Mouse (Mus musculus): ENCODE results near the gene Gm28539. TPM values are rescaled to one million over a fixed set of nuclear protein-coding genes. Genes with fewer than 3 reads are reported as not detected.
"Not testable (repeated sequence)": the region's sequence is repeated elsewhere in the genome, so short reads cannot be mapped to it uniquely, and the experiment has no call there.

Gene Gm28539
- polyA plus RNA-seq, 1 experiment from 2014 or later = not detected

DNA sequence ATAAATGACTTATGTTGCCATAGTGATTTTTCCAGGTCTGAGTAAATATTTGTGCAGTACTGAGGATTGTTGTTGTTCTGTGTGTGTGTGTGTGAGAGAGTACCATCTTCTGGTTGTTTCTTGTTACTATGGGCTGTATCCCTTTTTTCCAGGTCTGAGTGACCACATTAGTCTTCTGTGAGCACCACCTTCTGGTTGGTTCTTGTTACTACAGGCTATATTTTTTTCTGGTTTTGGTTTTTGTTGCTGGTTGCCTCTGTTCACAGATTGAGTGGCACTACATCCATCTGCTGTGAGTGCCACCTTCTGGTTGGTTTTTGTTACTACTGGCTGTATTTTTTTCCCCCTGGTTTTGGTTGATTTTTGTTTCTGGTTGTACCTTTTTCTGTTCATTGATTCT lies 22.2 kb downstream of the Gm28539 start:
- peak; percentile 8 for DNase-seq
- H3K4me3 ChIP-seq (replicated peaks) = no peak overlapping the region
- no peaks in the 10 kb centered on the region for H3K27me3 ChIP-seq
- H3K4me1 ChIP-seq (replicated peaks) = no peaks in the 10 kb centered on the region
- ATAC-seq (ENCODE audit: low read depth) = no peak
- no peak overlapping the region for H3K27ac ChIP-seq
- H3K9ac ChIP-seq = no peak overlapping the region
- H3K4me2 ChIP-seq = no peak overlapping the region
- H3K9me3 ChIP-seq (replicated peaks) = peaks cover 8% of the 10 kb centered on the region; the same call in 1 of the 2 replicates
- H3K36me3 ChIP-seq = no peaks in the 10 kb centered on the region

DNA sequence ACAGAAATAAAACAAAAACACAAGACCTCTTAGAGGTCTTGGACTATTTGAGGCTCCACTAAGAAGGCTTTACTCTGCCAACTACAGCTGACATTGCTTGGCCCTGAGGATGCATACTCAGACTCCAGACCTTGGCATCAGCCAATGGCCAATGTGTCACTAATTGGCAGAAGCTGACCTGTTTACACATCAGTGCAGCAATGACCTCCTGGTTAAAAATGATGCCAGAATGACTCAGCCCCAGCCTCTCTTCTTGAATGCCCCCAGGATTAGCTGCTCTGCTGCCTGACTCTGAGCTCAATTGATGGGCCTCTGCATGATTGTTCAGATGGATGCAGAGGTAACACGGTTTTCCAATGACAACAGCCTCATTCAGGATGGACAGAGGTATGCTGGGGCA lies 23.8 kb downstream of the Gm28539 start:
- Histone ChIP-seq H3K36me3 (no peaks in the 10 kb centered on the region), H3K4me1 (replicated peaks) (no peaks in the 10 kb centered on the region), H3K9ac (no peak overlapping the region), H3K4me3 (replicated peaks) (no peak overlapping the region), H3K4me2 (no peak overlapping the region), H3K9me3 (replicated peaks) (peaks cover 8% of the 10 kb centered on the region; the same call in 1 of the 2 replicates), H3K27ac (no peak overlapping the region), H3K27me3 (no peaks in the 10 kb centered on the region)
- no peak for ATAC-seq (ENCODE audit: low read depth)
- 51% methylated on average over 1 of the region's 1 CpGs for WGBS (ENCODE audit: insufficient replicate concordance)
- DNase-seq = no peak

DNA sequence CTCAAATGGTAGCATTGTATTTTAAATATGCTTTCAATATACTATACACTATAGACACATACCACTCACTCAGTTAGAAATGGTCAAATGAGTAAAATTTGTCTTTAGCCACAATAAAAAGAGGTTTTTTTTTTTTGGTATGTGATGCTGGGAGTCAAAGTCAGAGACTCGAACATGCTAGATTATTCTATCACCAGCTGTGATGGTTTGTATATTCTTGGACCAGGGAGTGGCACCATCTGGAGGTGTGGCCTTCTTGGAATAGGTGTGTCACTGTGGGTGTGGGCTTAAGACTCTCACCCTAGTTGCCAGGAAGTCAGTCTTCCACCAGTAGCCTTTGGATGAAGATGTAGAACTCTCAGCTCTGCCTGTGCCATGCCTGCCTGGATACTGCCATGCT lies 34.1 kb downstream of the Gm28539 start:
- not testable (repeated sequence) for H3K27me3 ChIP-seq; H3K9me3 ChIP-seq (replicated peaks); H3K9ac ChIP-seq; H3K4me3 ChIP-seq (replicated peaks)
- ATAC-seq (ENCODE audit: low read depth) (peak; percentile 43; the same call in 1 of the 2 replicates), DNase-seq (peak; percentile 46)
- Histone ChIP-seq H3K36me3 (peaks cover 44% of the 10 kb centered on the region), H3K4me1 (replicated peaks) (peaks cover 34% of the 10 kb centered on the region), H3K27ac (peak overlapping the region; percentile 64; the same call in 1 of the 2 replicates), H3K4me2 (0 out of 2 replicates have a peak overlapping the region, but pooled peaks have one; percentile 26)
- WGBS (ENCODE audit: insufficient replicate concordance) = 37% methylated on average over 1 of the region's 1 CpGs

DNA sequence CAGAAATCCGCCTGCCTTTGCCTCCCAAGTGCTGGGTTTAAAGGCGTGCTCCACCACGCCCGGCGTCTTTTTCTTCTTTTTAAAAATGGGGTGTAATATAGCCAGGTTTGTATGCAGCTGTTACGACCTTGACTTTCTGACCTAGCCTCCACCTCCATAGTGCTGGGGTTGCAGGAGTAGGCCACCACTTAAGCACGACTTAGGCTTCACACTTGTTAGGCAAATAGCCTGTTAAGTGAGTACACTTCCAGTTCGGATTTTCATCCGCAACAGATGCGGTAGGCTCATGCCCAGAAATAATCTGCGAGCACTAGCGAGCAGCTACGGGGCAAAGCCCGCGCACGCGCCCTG lies 39.7 kb downstream of the Gm28539 start:
- ATAC-seq (ENCODE audit: low read depth) (no peak), DNase-seq (no peak)
- Histone ChIP-seq H3K4me1 (replicated peaks) (peaks cover 65% of the 10 kb centered on the region), H3K27me3 (no peaks in the 10 kb centered on the region), H3K4me3 (replicated peaks) (peak overlapping the region; percentile 97), H3K27ac (peak overlapping the region; percentile 98), H3K4me2 (peak overlapping the region; percentile 96), H3K9ac (peak overlapping the region; percentile 94), H3K36me3 (peaks cover 56% of the 10 kb centered on the region), H3K9me3 (replicated peaks) (no peaks in the 10 kb centered on the region)
- under 1% methylated on average over 17 of the region's 17 CpGs for WGBS (ENCODE audit: insufficient replicate concordance)

DNA sequence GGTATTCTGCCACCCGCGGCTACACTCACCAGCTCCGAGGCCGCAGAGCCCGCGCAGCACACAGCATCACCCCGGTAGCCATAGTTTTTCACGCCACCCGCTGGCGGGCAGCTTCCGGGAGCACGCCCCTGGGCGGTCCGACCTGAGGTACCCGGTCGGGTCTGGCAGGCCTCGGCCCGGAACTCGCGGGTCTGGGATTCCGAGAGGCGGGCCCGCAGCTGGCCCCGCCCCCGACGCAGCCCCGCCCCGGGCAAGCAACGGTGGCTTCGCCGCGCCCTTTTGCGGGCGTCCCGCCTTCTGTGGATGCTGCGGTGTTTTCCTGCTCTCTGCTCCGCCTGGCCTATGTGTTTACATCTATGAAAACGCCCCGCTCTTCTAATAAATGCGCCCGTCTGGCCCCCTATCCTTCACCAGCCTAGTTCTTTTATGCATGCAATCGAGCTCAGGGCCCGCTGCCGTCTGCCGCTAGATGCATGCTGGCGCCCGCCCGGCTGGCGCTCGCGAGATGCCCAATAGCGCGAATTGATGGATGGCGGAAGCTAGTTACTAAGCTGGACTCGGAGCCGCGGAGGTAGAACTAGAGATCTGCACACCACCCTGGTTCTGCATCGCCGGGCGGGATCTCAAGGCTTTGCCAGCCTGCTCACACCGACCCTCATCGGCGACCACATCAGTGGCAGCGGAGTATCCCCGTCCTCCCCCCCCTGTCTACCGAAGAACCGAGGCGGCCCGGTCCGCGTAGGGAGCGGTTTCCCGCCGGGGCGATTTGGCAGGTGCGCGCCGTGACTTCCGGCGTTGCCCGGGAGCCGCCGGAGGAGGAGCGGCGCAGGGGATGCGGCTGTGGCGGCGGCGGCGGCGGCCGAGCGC lies 40.3 kb downstream of the Gm28539 start, which contains the start of the genes Mrpl40 and Hira:
TSS of gene Mrpl40 (minus strand) at position 421 of the 867 bp plus-strand sequence.
TSS of gene Hira (plus strand) at position 596 of the 867 bp plus-strand sequence.
- ATAC-seq (ENCODE audit: low read depth) (peak; percentile 94), DNase-seq (peak; percentile 96)
- Histone ChIP-seq H3K4me1 (replicated peaks) (peaks cover 63% of the 10 kb centered on the region), H3K4me3 (replicated peaks) (peak within 1 kb of the TSS; percentile 97), H3K9ac (peak within 1 kb of the TSS; percentile 94), H3K4me2 (peak within 1 kb of the TSS; percentile 96), H3K36me3 (peaks cover 55% of the 10 kb centered on the region), H3K9me3 (replicated peaks) (no peaks in the 10 kb centered on the region), H3K27me3 (no peaks in the 10 kb centered on the region), H3K27ac (peak within 1 kb of the TSS; percentile 98)
- WGBS (ENCODE audit: insufficient replicate concordance) = under 1% methylated on average over 85 of the region's 93 CpGs

DNA sequence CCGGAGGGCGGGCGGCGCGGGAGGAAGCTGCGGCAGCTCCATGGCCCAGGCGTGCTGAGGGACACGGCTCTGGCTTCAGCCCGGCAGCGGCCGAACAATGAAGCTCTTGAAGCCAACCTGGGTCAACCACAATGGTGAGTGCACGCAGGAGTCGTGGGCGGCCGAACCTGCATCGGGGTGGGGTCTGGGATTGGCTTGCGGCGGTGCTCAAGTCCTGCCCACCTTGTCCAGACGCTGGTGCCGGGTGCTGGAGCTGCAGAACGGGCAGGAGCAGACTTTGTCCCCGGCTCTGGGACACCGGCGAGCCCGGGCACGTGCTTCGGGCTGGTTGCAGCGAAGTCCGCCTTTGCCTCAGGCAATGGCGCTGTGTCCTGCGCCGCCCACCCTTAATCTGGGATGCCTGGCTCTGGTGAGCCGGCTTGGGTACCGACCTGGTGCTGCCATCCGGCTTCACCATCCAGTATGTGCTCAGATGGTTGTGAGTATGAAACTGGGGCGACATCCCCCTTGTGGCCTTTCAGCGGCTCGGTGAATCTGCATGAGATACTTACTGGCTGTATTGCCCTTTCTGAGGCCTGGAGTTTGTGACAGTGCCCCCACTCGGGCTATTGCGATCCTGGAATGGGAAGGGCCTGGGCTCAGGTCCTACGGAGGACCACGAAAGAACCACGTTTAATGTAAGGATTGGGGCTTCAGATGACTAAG lies 41.2 kb downstream of the Gm28539 start:
- WGBS (ENCODE audit: insufficient replicate concordance) = under 1% methylated on average over 43 of the region's 43 CpGs

DNA sequence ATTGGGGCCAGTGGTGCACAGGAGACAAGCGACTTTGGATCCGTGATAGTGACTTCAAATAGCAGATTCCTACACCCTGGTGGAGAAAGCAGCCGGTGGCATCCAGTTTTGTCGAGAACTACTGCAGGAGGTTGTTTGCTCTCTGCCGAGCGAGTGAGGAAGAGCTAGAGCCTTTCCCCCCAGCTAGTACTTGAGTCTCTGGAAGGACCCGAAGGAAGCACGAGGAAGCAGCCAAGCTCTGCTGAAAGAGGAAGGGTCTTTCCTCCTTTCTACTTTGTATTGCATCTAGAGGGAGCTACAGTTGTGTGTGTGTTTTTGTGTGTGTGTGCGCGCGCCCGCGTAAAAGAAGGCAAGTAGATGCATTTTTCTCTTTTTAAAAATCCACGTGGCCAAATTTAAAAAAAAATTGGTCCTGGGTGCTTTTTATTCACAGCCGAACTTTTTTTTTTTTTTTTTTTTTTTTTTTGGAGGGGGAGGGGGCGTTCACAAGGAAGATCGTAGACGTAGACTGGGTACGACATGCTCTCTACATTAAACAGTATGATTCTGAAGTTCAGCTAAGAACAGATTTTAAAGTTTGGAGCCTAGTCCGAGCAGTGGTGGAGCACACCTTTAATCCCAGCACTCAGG lies 41.8 kb downstream of the Gm28539 start:
- Histone ChIP-seq H3K4me1 (replicated peaks) (peaks cover 61% of the 10 kb centered on the region), H3K9ac (peak overlapping the region; percentile 94), H3K4me3 (replicated peaks) (peak overlapping the region; percentile 97), H3K9me3 (replicated peaks) (no peaks in the 10 kb centered on the region), H3K27me3 (no peaks in the 10 kb centered on the region), H3K36me3 (peaks cover 42% of the 10 kb centered on the region), H3K27ac (peak overlapping the region; percentile 98), H3K4me2 (peak overlapping the region; percentile 96)
- ATAC-seq (ENCODE audit: low read depth) (no peak), DNase-seq (no peak)
- WGBS (ENCODE audit: insufficient replicate concordance) = 15% methylated on average over 20 of the region's 20 CpGs

More for the DNA sequence above, 41.2 kb downstream of the Gm28539 start:
- Histone ChIP-seq H3K9ac (peak overlapping the region; percentile 94), H3K4me3 (replicated peaks) (peak overlapping the region; percentile 97), H3K27me3 (no peaks in the 10 kb centered on the region), H3K4me1 (replicated peaks) (peaks cover 59% of the 10 kb centered on the region), H3K36me3 (peaks cover 49% of the 10 kb centered on the region), H3K9me3 (replicated peaks) (no peaks in the 10 kb centered on the region), H3K27ac (peak overlapping the region; percentile 98), H3K4me2 (peak overlapping the region; percentile 96)
- DNase-seq (peak; percentile 57), ATAC-seq (ENCODE audit: low read depth) (peak; percentile 11)

DNA sequence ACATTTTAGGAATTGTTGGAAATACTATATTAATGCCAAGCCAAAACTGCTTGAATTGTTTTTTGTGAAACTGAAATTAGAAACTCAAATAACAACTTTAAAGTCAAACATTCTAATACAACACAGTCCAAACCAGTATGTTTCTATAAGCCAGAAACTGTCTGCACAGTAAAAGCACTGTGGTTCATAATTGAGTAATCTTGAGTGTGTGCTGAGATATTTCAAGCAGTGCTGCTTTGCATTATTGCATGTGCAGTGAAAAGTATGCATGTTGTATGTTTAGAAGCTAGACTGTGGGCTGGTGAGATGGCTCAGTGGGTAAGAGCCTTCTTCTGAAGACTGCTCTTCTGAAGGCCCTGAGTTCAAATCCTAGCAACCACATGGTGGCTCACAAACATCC lies 47.7 kb downstream of the Gm28539 start:
- Histone ChIP-seq H3K9ac (no peak overlapping the region), H3K4me1 (replicated peaks) (peaks cover 49% of the 10 kb centered on the region), H3K9me3 (replicated peaks) (no peaks in the 10 kb centered on the region), H3K4me3 (replicated peaks) (no peak overlapping the region), H3K27ac (no peak overlapping the region), H3K4me2 (no peak overlapping the region), H3K27me3 (no peaks in the 10 kb centered on the region), H3K36me3 (peaks cover 30% of the 10 kb centered on the region)
- DNase-seq = no peak
- no peak for ATAC-seq (ENCODE audit: low read depth)

DNA sequence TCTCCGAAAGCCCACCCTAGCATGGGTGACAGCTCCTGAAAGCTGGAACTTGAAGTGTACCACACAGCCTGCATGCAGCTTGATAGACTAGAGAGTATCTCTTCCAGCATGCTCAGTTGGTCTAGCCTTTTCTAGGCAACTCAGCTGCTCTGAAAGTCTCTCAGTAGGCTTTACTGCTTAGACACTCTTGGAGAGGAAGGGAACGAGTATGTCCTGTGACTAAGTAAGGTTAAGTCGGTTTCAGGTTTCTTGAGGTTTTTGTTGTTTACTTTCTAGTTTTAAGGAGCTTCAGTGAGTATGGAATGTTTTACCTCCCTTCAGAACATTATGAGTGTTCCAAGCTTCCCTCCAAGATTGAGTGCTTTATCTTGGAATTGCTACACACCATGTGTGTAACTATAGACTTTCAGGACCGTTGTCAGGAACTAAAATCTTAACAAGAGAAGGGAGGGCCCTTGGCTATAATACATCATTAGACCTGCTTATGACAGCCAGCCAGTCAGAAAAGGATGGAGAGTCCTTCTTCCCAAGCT lies 57.5 kb downstream of the Gm28539 start:
- no peaks in the 10 kb centered on the region for H3K9me3 ChIP-seq (replicated peaks)
- H3K4me3 ChIP-seq (replicated peaks) = no peak overlapping the region
- peaks cover 36% of the 10 kb centered on the region for H3K4me1 ChIP-seq (replicated peaks)
- H3K9ac ChIP-seq = no peak overlapping the region
- no peaks in the 10 kb centered on the region for H3K27me3 ChIP-seq
- 76% methylated on average over 4 of the region's 4 CpGs for WGBS (ENCODE audit: insufficient replicate concordance)
- no peak overlapping the region for H3K27ac ChIP-seq
- peaks cover 28% of the 10 kb centered on the region for H3K36me3 ChIP-seq
- H3K4me2 ChIP-seq = no peak overlapping the region
- DNase-seq = no peak
- no peak for ATAC-seq (ENCODE audit: low read depth)

DNA sequence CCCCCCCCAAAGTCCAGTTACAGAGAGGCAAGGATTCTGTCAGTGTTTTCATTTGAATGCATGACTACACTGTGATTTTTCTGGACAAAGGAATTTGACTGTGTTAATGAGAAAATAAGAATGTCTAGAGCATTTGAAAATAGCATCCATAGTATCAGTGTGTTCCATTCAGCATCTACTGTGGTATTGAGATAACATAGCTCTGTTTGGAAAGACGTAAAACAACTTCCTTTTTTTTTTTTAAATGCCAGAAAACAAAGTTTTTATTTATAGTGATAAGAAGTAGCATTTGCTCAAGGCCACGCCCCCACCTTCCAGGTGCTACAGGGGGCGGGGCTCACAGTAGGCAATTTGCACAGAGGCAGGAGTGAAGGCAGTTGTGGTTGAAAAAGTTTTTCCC lies 58.9 kb downstream of the Gm28539 start:
- H3K27me3 ChIP-seq = no peaks in the 10 kb centered on the region
- peaks cover 41% of the 10 kb centered on the region for H3K36me3 ChIP-seq
- H3K27ac ChIP-seq = no peak overlapping the region
- peaks cover 24% of the 10 kb centered on the region for H3K4me1 ChIP-seq (replicated peaks)
- no peak overlapping the region for H3K9ac ChIP-seq
- 56% methylated on average over 3 of the region's 3 CpGs for WGBS (ENCODE audit: insufficient replicate concordance)
- no peaks in the 10 kb centered on the region for H3K9me3 ChIP-seq (replicated peaks)
- ATAC-seq (ENCODE audit: low read depth) (no peak), DNase-seq (no peak)
- no peak overlapping the region for H3K4me3 ChIP-seq (replicated peaks)
- no peak overlapping the region for H3K4me2 ChIP-seq

DNA sequence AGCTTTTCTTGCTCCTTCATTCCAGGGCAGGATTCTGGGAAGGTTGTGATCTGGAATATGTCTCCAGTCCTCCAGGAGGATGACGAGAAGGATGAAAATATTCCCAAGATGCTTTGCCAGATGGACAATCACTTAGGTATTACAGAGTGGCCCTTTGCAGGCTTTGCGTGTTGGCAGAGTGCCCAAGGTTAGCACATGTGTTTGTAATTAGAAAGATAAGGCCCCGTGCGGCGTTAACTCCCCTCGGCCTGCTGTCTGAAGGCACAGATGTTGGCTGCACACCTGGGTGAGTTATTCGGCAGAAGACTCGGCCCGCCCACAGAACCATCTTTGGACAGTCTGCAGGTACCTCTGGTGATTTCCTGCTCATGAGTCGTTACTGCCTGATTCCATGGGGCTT lies 60.0 kb downstream of the Gm28539 start:
- DNase-seq = no peak
- ATAC-seq (ENCODE audit: low read depth) = no peak
- Histone ChIP-seq H3K4me2 (no peak overlapping the region), H3K27ac (no peak overlapping the region), H3K9ac (no peak overlapping the region), H3K9me3 (replicated peaks) (no peaks in the 10 kb centered on the region), H3K4me1 (replicated peaks) (peaks cover 20% of the 10 kb centered on the region), H3K27me3 (no peaks in the 10 kb centered on the region), H3K4me3 (replicated peaks) (no peak overlapping the region), H3K36me3 (peaks cover 50% of the 10 kb centered on the region)
- WGBS (ENCODE audit: insufficient replicate concordance) = 68% methylated on average over 10 of the region's 10 CpGs

All from liver, embryonic 13.5 days (tissue).